Mouse (Mus musculus) liver, postnatal 0 days (tissue): ENCODE results near the gene Fosb. TPM values are rescaled to one million over a fixed set of nuclear protein-coding genes. Genes with fewer than 3 reads are reported as not detected.

ENCODE experiments used
- ATAC-seq: fragments of 200-750 bp; cut with Nextera tagmentation; 2 replicates; pipeline ENCODE4 v1.8.0; 2017; ENCODE audit warnings: mild to moderate bottlenecking, moderate library complexity
- DNase-seq: peaks from one replicate; pipeline ENCODE4 v3.0.0-alpha.2; 2016
- H3K27ac ChIP-seq: fragments of 300-500 bp; sonication (generic); 2 replicates; pipeline ENCODE4 v1.5.1; 2014; ENCODE audit warnings: antibody characterized with exemption, moderate library complexity, mild to moderate bottlenecking, low read depth
- H3K27me3 ChIP-seq: fragments of 300-500 bp; sonication (generic); 2 replicates; pipeline ENCODE4 v1.6.1; 2014; ENCODE audit warnings: low read length, control low read depth, mixed read lengths; ENCODE audit not compliant: insufficient read depth
- H3K36me3 ChIP-seq: fragments of 300-500 bp; sonication (generic); replicated peaks from 2 replicates; pipeline ENCODE4 v1.6.1; 2014; ENCODE audit warnings: mild to moderate bottlenecking, control low read depth, low read length, moderate library complexity, mixed read lengths; ENCODE audit not compliant: insufficient read depth
- H3K4me1 ChIP-seq: fragments of 300-500 bp; sonication (generic); 2 replicates; pipeline ENCODE4 v1.6.1; 2014; ENCODE audit warnings: antibody characterized with exemption, mild to moderate bottlenecking, control low read depth; ENCODE audit not compliant: insufficient read depth
- H3K4me2 ChIP-seq: fragments of 300-500 bp; sonication (generic); 2 replicates; pipeline ENCODE4 v1.6.1; 2014; ENCODE audit warnings: low read depth, mild to moderate bottlenecking, low read length, moderate library complexity, mixed read lengths
- H3K4me3 ChIP-seq: fragments of 300-500 bp; sonication (generic); 2 replicates; pipeline ENCODE4 v1.5.1; 2014; ENCODE audit warnings: low read depth, low read length
- H3K9ac ChIP-seq: fragments of 300-500 bp; sonication (generic); replicated peaks from 2 replicates; pipeline ENCODE4 v1.6.1; 2014; ENCODE audit warnings: mild to moderate bottlenecking, moderate library complexity
- H3K9me3 ChIP-seq: fragments of 300-500 bp; sonication (generic); 2 replicates; pipeline ENCODE4 v1.6.1; 2016; ENCODE audit warnings: mild to moderate bottlenecking, control low read depth, low read length, mixed read lengths
- CTCF ChIP-seq: sonication (generic); IDR thresholded peaks from 2 replicates; pipeline ENCODE4 v1.5.1; 2016; ENCODE audit warnings: antibody characterized with exemption, low read depth
- EP300 ChIP-seq: IDR thresholded peaks from 2 replicates; pipeline ENCODE4 v1.6.1; 2016; ENCODE audit warnings: antibody characterized with exemption, low read depth, mild to moderate bottlenecking
- WGBS: fragments of 180-500 bp; shearing (Covaris S2); extraction: QIAGEN DNeasy Blood & Tissue Kit; methylation state at CpG from one replicate; pipeline ENCODE4 v1.1.7; 2014; ENCODE audit not compliant: insufficient replicate concordance; 5-methylcytosine and 5-hydroxymethylcytosine counted together
- polyA plus RNA-seq: library from polyadenylated mRNA; unstranded; fragments of >200 nt; fragmentation: Nextera tagmentation; extraction: Ambion mirVana; gene quantifications from 2 replicates; pipeline ENCODE4 v1.2.1, GENCODE M21; 2015

Gene Fosb
- polyA plus RNA-seq, 1 experiment from 2014 or later = 0.06 TPM

- no peak for DNase-seq
- Histone ChIP-seq H3K4me2 (no peak overlapping the region), H3K36me3 (peaks cover 29% of the 10 kb centered on the region), H3K9ac (no peak overlapping the region), H3K4me3 (no peak overlapping the region), H3K27ac (no peak overlapping the region), H3K27me3 (no peaks in the 10 kb centered on the region), H3K4me1 (0 out of 2 replicates have a peak, but pooled peaks cover 3% of the 10 kb centered on the region), H3K9me3 (no peaks in the 10 kb centered on the region)
- TF ChIP-seq EP300 = no peak
- no peak for TF ChIP-seq CTCF
- no peak for ATAC-seq
- 61% methylated on average over 5 of the region's 5 CpGs for WGBS
Observed at GRCm38 (mm10) chr7:19253437-19253836, 56.4 kb downstream of the Fosb start.

Other genes with a start within 250 kb of the Fosb start
- 3.2 and 4.6 TPM in 2 replicates for gene Dmwd, start 233.8 kb downstream of the Fosb start, polyA plus RNA-seq
- 14.2 and 17.6 TPM in 2 replicates for gene Dmpk, start 226.2 kb downstream of the Fosb start, polyA plus RNA-seq
- 0.78 and 0.82 TPM in 2 replicates for gene Six5, start 215.5 kb downstream of the Fosb start, polyA plus RNA-seq
- gene Gm4969, start 191.7 kb downstream of the Fosb start, polyA plus RNA-seq = 0.17 TPM in 1 of 2 replicates, not detected in the other
- gene Fbxo46, start 190.2 kb downstream of the Fosb start, polyA plus RNA-seq = 3.2 and 3.6 TPM in 2 replicates
- gene Qpctl, start 160.8 kb downstream of the Fosb start, polyA plus RNA-seq = 5.2 and 5.8 TPM in 2 replicates
- gene Snrpd2, start 160.3 kb downstream of the Fosb start, polyA plus RNA-seq = 38.9 and 41.0 TPM in 2 replicates
- gene Gipr, start 143.9 kb downstream of the Fosb start, polyA plus RNA-seq = 0.04 TPM in 1 of 2 replicates, not detected in the other
- gene Eml2, start 133.6 kb downstream of the Fosb start, polyA plus RNA-seq = 3.3 and 3.4 TPM in 2 replicates
- gene Gpr4, start 97.5 kb downstream of the Fosb start, polyA plus RNA-seq = 0.74 and 0.83 TPM in 2 replicates
- 8.7 and 9.7 TPM in 2 replicates for gene Opa3, start 81.7 kb downstream of the Fosb start, polyA plus RNA-seq
- gene Vasp, start 38.2 kb downstream of the Fosb start, polyA plus RNA-seq = 36.2 and 36.4 TPM in 2 replicates
- 0.15 TPM in 1 of 2 replicates, not detected in the other for gene Ppm1n, start 30.0 kb downstream of the Fosb start, polyA plus RNA-seq
- 1.5 and 4.6 TPM in 2 replicates for gene Rtn2, start 27.4 kb downstream of the Fosb start, polyA plus RNA-seq
- gene Ercc1, start 34.7 kb upstream of the Fosb start, polyA plus RNA-seq = 9.6 and 9.8 TPM in 2 replicates
- gene Cd3eap, start 49.4 kb upstream of the Fosb start, polyA plus RNA-seq = 7.7 and 7.8 TPM in 2 replicates
- gene Ppp1r13l, start 49.7 kb upstream of the Fosb start, polyA plus RNA-seq = 0.47 and 0.69 TPM in 2 replicates
- 3.8 and 4.6 TPM in 2 replicates for gene Ercc2, start 72.0 kb upstream of the Fosb start, polyA plus RNA-seq
- gene Klc3, start 94.1 kb upstream of the Fosb start, polyA plus RNA-seq = 0.12 and 0.32 TPM in 2 replicates
- 5.3 and 94.1 TPM in 2 replicates for gene Ckm, start 94.7 kb upstream of the Fosb start, polyA plus RNA-seq
- gene Mark4, start 148.8 kb upstream of the Fosb start, polyA plus RNA-seq = 1.8 and 2.0 TPM in 2 replicates
- gene Exoc3l2, start 153.3 kb upstream of the Fosb start, polyA plus RNA-seq = 1.1 and 1.7 TPM in 2 replicates
- gene Bloc1s3, start 198.3 kb upstream of the Fosb start, polyA plus RNA-seq = 0.94 and 1.1 TPM in 2 replicates
- 51.6 and 52.5 TPM in 2 replicates for gene Trappc6a, start 198.3 kb upstream of the Fosb start, polyA plus RNA-seq
- not detected in 2 replicates for gene Nkpd1, start 207.8 kb upstream of the Fosb start, polyA plus RNA-seq